16 mouse cellular contexts compared by ENCODE assay signal in genomic region chr4:58736867-58737633, GRCm38 (mm10). TPM values are rescaled to one million over a fixed set of nuclear protein-coding genes. Genes with fewer than 3 reads are reported as not detected.
DNase-seq lines count a peak whose midpoint lies in the region; ATAC-seq and TF ChIP-seq lines count a peak whose summit lies in the region.
"Had no signal": no experiment of that assay in that cellular context is flagged by ENCODE, and none has a peak within 500 bp of the region (broad histone marks: within the 10 kb centered on the region; RNA-seq: fewer than 3 reads in every experiment).

No protein-coding gene starts in this region.

- WGBS in forebrain, postnatal 0 days = 57% methylated on average over 18 of the region's 18 CpGs
- WGBS in forebrain, embryonic 16.5 days = 65% methylated on average over 18 of the region's 18 CpGs
- 52% methylated on average over 18 of the region's 18 CpGs for WGBS in kidney, adult 2 months

- no peaks in the 10 kb centered on the region for H3K27me3 ChIP-seq in forebrain, postnatal 0 days (ENCODE audit: insufficient read depth, low read length)
- no peaks in the 10 kb centered on the region for H3K27me3 ChIP-seq in forebrain, embryonic 16.5 days (replicated peaks; ENCODE audit: control insufficient read depth, insufficient read depth, low read length)
- H3K27me3 ChIP-seq in kidney, adult 2 months (replicated peaks; ENCODE audit: control insufficient read depth, insufficient read depth, low read length) = no peaks in the 10 kb centered on the region
- no peaks in the 10 kb centered on the region for H3K27me3 ChIP-seq in myocyte (ENCODE audit: control insufficient read depth, insufficient read depth, insufficient read length)
- H3K27me3 ChIP-seq: limb, embryonic 15.5 days had no signal

- H3ac ChIP-seq in myocyte (ENCODE audit: control insufficient read depth, insufficient read length) = no peak overlapping the region

- H3K4me3 ChIP-seq in forebrain, postnatal 0 days (ENCODE audit: low read depth, low read length) = no peak overlapping the region
- H3K4me3 ChIP-seq in forebrain, embryonic 16.5 days (replicated peaks; ENCODE audit: low read length) = no peak overlapping the region
- no peak overlapping the region for H3K4me3 ChIP-seq in kidney, adult 2 months (ENCODE audit: insufficient read depth, low read depth, low read length)
- no peak overlapping the region for H3K4me3 ChIP-seq in myocyte
- H3K4me3 ChIP-seq: limb, embryonic 15.5 days; midbrain, embryonic 10.5 days had no signal

- H3K4me2 ChIP-seq in forebrain, postnatal 0 days (ENCODE audit: low read depth) = no peak overlapping the region
- H3K4me2 ChIP-seq in forebrain, embryonic 16.5 days (ENCODE audit: low read length) = no peak overlapping the region
- H3K4me2 ChIP-seq in myocyte (ENCODE audit: low read depth) = peak overlapping the region; percentile 30
- H3K4me2 ChIP-seq: limb, embryonic 15.5 days had no signal

- no peak for DNase-seq in forebrain, postnatal 0 days
- peak; percentile 25 for DNase-seq in kidney, postnatal 10 days
- DNase-seq in kidney, adult 2 months = no peak
- DNase-seq in brain, embryonic 14.5 days (ENCODE audit: low read depth) = peak; percentile 26
- DNase-seq in adrenal gland, adult 8-10 months = no peak
- no peak for DNase-seq in embryo, embryonic 9.5 days (ENCODE audit: extremely low spot score)
- DNase-seq: adrenal gland, postnatal 36 days; B cell, adult 2 months; cerebellum, adult 9-10 months; thymus, postnatal 25 days had no signal

- H3K9ac ChIP-seq in forebrain, postnatal 0 days = no peak overlapping the region
- no peak overlapping the region for H3K9ac ChIP-seq in forebrain, embryonic 16.5 days (replicated peaks; ENCODE audit: low read depth, low read length)
- H3K9ac ChIP-seq: limb, embryonic 15.5 days had no signal

- H3K36me3 ChIP-seq in forebrain, postnatal 0 days (ENCODE audit: insufficient read depth) = no peaks in the 10 kb centered on the region
- H3K36me3 ChIP-seq in forebrain, embryonic 16.5 days (ENCODE audit: control insufficient read depth, insufficient read depth) = no peaks in the 10 kb centered on the region
- no peaks in the 10 kb centered on the region for H3K36me3 ChIP-seq in kidney, adult 2 months (ENCODE audit: control insufficient read depth, insufficient read depth, low read length)
- H3K36me3 ChIP-seq in myocyte (ENCODE audit: control insufficient read depth, insufficient read depth) = no peaks in the 10 kb centered on the region
- H3K36me3 ChIP-seq: limb, embryonic 15.5 days; midbrain, embryonic 10.5 days had no signal

- H3K9me3 ChIP-seq in forebrain, postnatal 0 days (ENCODE audit: low read length) = no peaks in the 10 kb centered on the region
- H3K9me3 ChIP-seq in forebrain, embryonic 16.5 days (ENCODE audit: control insufficient read depth, low read length) = no peaks in the 10 kb centered on the region
- H3K9me3 ChIP-seq: limb, embryonic 15.5 days; midbrain, embryonic 10.5 days had no signal

- TF ChIP-seq POLR2A in kidney, adult 2 months (IDR thresholded peaks at IDR 0.05; ENCODE audit: low read depth, low read length) = no peak
- TF ChIP-seq POLR2A in brain, embryonic 14.5 days (IDR thresholded peaks at IDR 0.05; ENCODE audit: borderline replicate concordance, extremely low read depth, insufficient read depth, insufficient read length, poor library complexity, severe bottlenecking) = no peak
- no peak for TF ChIP-seq POLR2A in myocyte (IDR thresholded peaks at IDR 0.05; ENCODE audit: insufficient read length, low read depth)

- no peak for ATAC-seq in forebrain, postnatal 0 days
- ATAC-seq in forebrain, embryonic 16.5 days = no peak

- peak; percentile 11; the same call in 1 of the 2 replicates for TF ChIP-seq CTCF in forebrain, postnatal 0 days (IDR thresholded peaks at IDR 0.05; ENCODE audit: low read depth)
- no peak for TF ChIP-seq CTCF in kidney, adult 2 months (conservative IDR thresholded peaks at IDR 0.05; ENCODE audit: insufficient read depth, insufficient read length, low read depth, low read length)
- no peak for TF ChIP-seq CTCF in brain, embryonic 14.5 days (IDR thresholded peaks at IDR 0.05; ENCODE audit: borderline replicate concordance, extremely low read depth, insufficient read depth, insufficient read length)

- no peaks in the 10 kb centered on the region for H3K79me2 ChIP-seq in myocyte (ENCODE audit: control insufficient read depth, insufficient read depth)

- H3K27ac ChIP-seq in forebrain, postnatal 0 days (ENCODE audit: low read depth, low read length) = no peak overlapping the region
- H3K27ac ChIP-seq in forebrain, embryonic 16.5 days (ENCODE audit: low read length) = no peak overlapping the region
- H3K27ac ChIP-seq in kidney, adult 2 months (ENCODE audit: insufficient read depth, low read depth, low read length) = no peak overlapping the region
- H3K27ac ChIP-seq: limb, embryonic 15.5 days; midbrain, embryonic 10.5 days had no signal

- H3K4me1 ChIP-seq in forebrain, postnatal 0 days (ENCODE audit: insufficient read depth) = 0 out of 2 replicates have a peak, but pooled peaks cover 3% of the 10 kb centered on the region
- H3K4me1 ChIP-seq in forebrain, embryonic 16.5 days (replicated peaks; ENCODE audit: control insufficient read depth, insufficient read depth, low read length) = peaks cover 3% of the 10 kb centered on the region; the same call in 1 of the 2 replicates
- H3K4me1 ChIP-seq in kidney, adult 2 months (ENCODE audit: control insufficient read depth, insufficient read depth, low read length) = no peaks in the 10 kb centered on the region
- H3K4me1 ChIP-seq: limb, embryonic 15.5 days; midbrain, embryonic 10.5 days had no signal

TF ChIP-seq in myocyte, 11 proteins besides CTCF, POLR2A, EP300 and RAD21:
- TF ChIP-seq MYOD1 (IDR thresholded peaks at IDR 0.05; ENCODE audit: control insufficient read depth in 1 of 3, insufficient read length in 2 of 3, low read depth in 2 of 3) (peak in 1 of 3 experiments; percentile 2), MYOG (IDR thresholded peaks at IDR 0.05; ENCODE audit: control insufficient read depth in 1 of 3, insufficient read depth in 1 of 3, insufficient read length in 2 of 3, low read depth in 2 of 3) (no peak), CEBPB (IDR thresholded peaks at IDR 0.05; ENCODE audit: insufficient read depth, poor library complexity, severe bottlenecking) (no peak), SRF (IDR thresholded peaks at IDR 0.05; ENCODE audit: control insufficient read depth, insufficient read length, low read depth) (no peak), REST (IDR thresholded peaks at IDR 0.05; ENCODE audit: insufficient read depth, insufficient read length) (no peak)
TF ChIP-seq in myocyte: peak in this region for 1.

RNA-seq across cellular contexts. Expression of gene Olfr267, which starts 50.5 kb away (rescaled TPM):
- total RNA-seq in forebrain, postnatal 0 days (2014; rRNA removed) = 0.08 and 1.5 TPM in 2 replicates
- 0.04 TPM in 1 of 2 replicates, not detected in the other for polyA plus RNA-seq in forebrain, postnatal 0 days (2015; fragmentation: Nextera tagmentation; extraction: Ambion mirVana)
- polyA plus RNA-seq in forebrain, embryonic 16.5 days (2015; fragmentation: Nextera tagmentation; extraction: Ambion mirVana) = 0.08 TPM in 1 of 2 replicates, not detected in the other
- polyA plus RNA-seq in kidney, adult 2 months (2012; rRNA removed) = not detected in 2 replicates
- polyA plus RNA-seq in brain, embryonic 14.5 days (2012; rRNA removed) = 0.33 and 0.71 TPM in 2 replicates
- not detected for polyA plus RNA-seq in myocyte (2012; fragmentation: generic; extraction: Trizol)
- under 1 TPM in 3 of 4 experiments, not detected in 1; 0.23 to 0.77 (median 0.31) TPM for total RNA-seq in adrenal gland, adult 8-10 months (2022)
- total RNA-seq: gastrocnemius, adult 8-10 months had no signal
- polyA plus RNA-seq: limb, embryonic 15.5 days; midbrain, embryonic 10.5 days; spleen, adult 2 months had no signal

Comparison
In these comparisons a context has a peak if more than half of its experiments do, and no peak if none do; other contexts are left out.
1. DNase-seq: peak in kidney, postnatal 10 days (single experiment) and brain, embryonic 14.5 days (single experiment); none in forebrain, postnatal 0 days (single experiment), kidney, adult 2 months (single experiment), adrenal gland, adult 8-10 months (single experiment) and embryo, embryonic 9.5 days (single experiment).